In the genomic region with DNA sequence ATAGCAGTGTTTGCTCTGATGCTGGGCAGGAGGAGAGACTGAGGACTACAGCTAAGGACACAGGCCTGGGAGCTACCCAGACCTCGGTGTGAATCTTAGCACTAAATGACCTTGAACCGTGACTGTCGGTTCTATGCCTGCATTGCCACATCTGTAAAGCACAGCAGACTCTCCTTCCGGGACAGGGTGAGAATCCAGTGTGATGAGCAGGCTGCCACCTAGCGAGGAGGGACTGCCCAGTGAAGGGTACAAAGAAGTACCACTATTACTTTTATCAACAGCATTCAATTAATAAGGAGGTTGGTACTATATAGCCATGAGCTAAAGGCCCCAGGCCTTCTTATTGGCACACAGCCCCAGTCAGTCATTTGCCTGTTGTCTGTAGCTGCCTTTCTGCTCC, we compare ENCODE assay signal across 13 mouse cellular contexts.
A peak's percentile ranks its signal among the peaks of the same experiment; 100 is the strongest.
DNase-seq lines count a peak whose midpoint lies in the region; ATAC-seq and TF ChIP-seq lines count a peak whose summit lies in the region.
"Had no signal": no experiment of that assay in that cellular context is flagged by ENCODE, and none has a peak within 500 bp of the region (broad histone marks: within the 10 kb centered on the region; RNA-seq: fewer than 3 reads in every experiment).

No protein-coding gene starts in this region.

- ATAC-seq in intestine, postnatal 0 days, result no peak
- no peak for ATAC-seq in intestine, embryonic 15.5 days
- ATAC-seq in lung, embryonic 14.5 days (ENCODE audit: insufficient read depth), result no peak
- ATAC-seq in erythroblast, adult 5-6 weeks (replicated peaks; ENCODE audit: low FRiP score, poor library complexity, severe bottlenecking), result no peak

- H3K4me3 ChIP-seq in intestine, postnatal 0 days (ENCODE audit: low read depth, low read length), result no peak overlapping the region
- no peak overlapping the region for H3K4me3 ChIP-seq in intestine, embryonic 15.5 days (replicated peaks)
- no peak overlapping the region for H3K4me3 ChIP-seq in lung, embryonic 14.5 days (ENCODE audit: low read depth, low read length)
- H3K4me3 ChIP-seq in cortical plate, adult 2 months (ENCODE audit: insufficient read depth, low read length), result no peak overlapping the region
- H3K4me3 ChIP-seq: embryonic facial prominence, embryonic 13.5 days; left cerebral cortex, adult 2 months had no signal

- peaks cover 6% of the 10 kb centered on the region; the same call in 1 of the 2 replicates for H3K4me1 ChIP-seq in intestine, postnatal 0 days (replicated peaks; ENCODE audit: control insufficient read depth, insufficient read depth, low read length)
- H3K4me1 ChIP-seq in intestine, embryonic 15.5 days (replicated peaks), result peaks cover 9% of the 10 kb centered on the region; the same call in 1 of the 2 replicates
- H3K4me1 ChIP-seq in lung, embryonic 14.5 days (ENCODE audit: insufficient read depth), result no peaks in the 10 kb centered on the region
- peaks cover 3% of the 10 kb centered on the region; the same call in 1 of the 2 replicates for H3K4me1 ChIP-seq in cortical plate, adult 2 months (ENCODE audit: control insufficient read depth, insufficient read depth, low read length)

- H3K27me3 ChIP-seq in intestine, postnatal 0 days (replicated peaks; ENCODE audit: control insufficient read depth, insufficient read depth, low read length), result no peaks in the 10 kb centered on the region
- 0 out of 2 replicates have a peak, but pooled peaks cover 3% of the 10 kb centered on the region for H3K27me3 ChIP-seq in intestine, embryonic 15.5 days (replicated peaks)
- no peaks in the 10 kb centered on the region for H3K27me3 ChIP-seq in lung, embryonic 14.5 days (ENCODE audit: insufficient read depth, low read length)

- 0 out of 2 replicates have a peak overlapping the region, but pooled peaks have one; percentile 3 for H3K9ac ChIP-seq in intestine, postnatal 0 days (ENCODE audit: low read depth, low read length)
- no peak overlapping the region for H3K9ac ChIP-seq in intestine, embryonic 15.5 days
- H3K9ac ChIP-seq in lung, embryonic 14.5 days, result no peak overlapping the region
- H3K9ac ChIP-seq: embryonic facial prominence, embryonic 13.5 days had no signal

- WGBS in intestine, postnatal 0 days, result 59% methylated on average over 5 of the region's 5 CpGs
- 42% methylated on average over 5 of the region's 5 CpGs for WGBS in intestine, embryonic 15.5 days
- WGBS in lung, embryonic 14.5 days, result 36% methylated on average over 5 of the region's 5 CpGs

- TF ChIP-seq POLR2A in cortical plate, adult 2 months (IDR thresholded peaks at IDR 0.05; ENCODE audit: extremely low read depth, insufficient read depth, low read length), result no peak

- H3K4me2 ChIP-seq in intestine, postnatal 0 days (replicated peaks; ENCODE audit: low read depth), result no peak overlapping the region
- H3K4me2 ChIP-seq in intestine, embryonic 15.5 days (replicated peaks), result no peak overlapping the region
- H3K4me2 ChIP-seq in lung, embryonic 14.5 days, result no peak overlapping the region
- H3K4me2 ChIP-seq: embryonic facial prominence, embryonic 13.5 days; heart, embryonic 11.5 days had no signal

- no peaks in the 10 kb centered on the region for H3K36me3 ChIP-seq in intestine, postnatal 0 days (ENCODE audit: control insufficient read depth, insufficient read depth)
- H3K36me3 ChIP-seq in intestine, embryonic 15.5 days, result no peaks in the 10 kb centered on the region
- H3K36me3 ChIP-seq in lung, embryonic 14.5 days (ENCODE audit: insufficient read depth), result no peaks in the 10 kb centered on the region
- H3K36me3 ChIP-seq: embryonic facial prominence, embryonic 13.5 days had no signal

- TF ChIP-seq CTCF in intestine, postnatal 0 days (IDR thresholded peaks at IDR 0.05; ENCODE audit: low read depth), result peak; percentile 45
- peak; percentile 27; the same call in 1 of the 2 replicates for TF ChIP-seq CTCF in lung, embryonic 14.5 days (IDR thresholded peaks at IDR 0.05; ENCODE audit: low read depth)
- TF ChIP-seq CTCF in cortical plate, adult 2 months (IDR thresholded peaks at IDR 0.05; ENCODE audit: extremely low read depth, insufficient read depth, low read length), result 0 out of 2 replicates have a peak, but pooled peaks have one; percentile 14

- H3K9me3 ChIP-seq in intestine, postnatal 0 days (ENCODE audit: control insufficient read depth), result no peaks in the 10 kb centered on the region
- no peaks in the 10 kb centered on the region for H3K9me3 ChIP-seq in intestine, embryonic 15.5 days
- H3K9me3 ChIP-seq in lung, embryonic 14.5 days (ENCODE audit: low read depth, low read length), result no peaks in the 10 kb centered on the region
- H3K9me3 ChIP-seq: embryonic facial prominence, embryonic 13.5 days had no signal

- DNase-seq in lung, embryonic 14.5 days, result peak; percentile 32
- DNase-seq in lung, postnatal 14 days, result no peak
- DNase-seq in A20 (ENCODE audit: low read depth, low spot score), result peak; percentile 47
- DNase-seq in adrenal gland, postnatal 36 days, result no peak
- DNase-seq: cerebellum, adult 11-12 months; heart, postnatal 4 days had no signal

- H3K27ac ChIP-seq in intestine, postnatal 0 days (ENCODE audit: low read depth, low read length), result no peak overlapping the region
- no peak overlapping the region for H3K27ac ChIP-seq in intestine, embryonic 15.5 days
- no peak overlapping the region for H3K27ac ChIP-seq in lung, embryonic 14.5 days (ENCODE audit: low read depth)
- no peak overlapping the region for H3K27ac ChIP-seq in cortical plate, adult 2 months (ENCODE audit: insufficient read depth, low read length)
- H3K27ac ChIP-seq: embryonic facial prominence, embryonic 13.5 days; left cerebral cortex, adult 2 months had no signal

Comparison
In these comparisons a context has a peak if more than half of its experiments do, and no peak if none do; other contexts are left out.
1. DNase-seq: peak in lung, embryonic 14.5 days (single experiment) and A20 (single experiment); none in lung, postnatal 14 days (single experiment) and adrenal gland, postnatal 36 days (0 of 2).
2. Peak in every context shown above with its lines, with median percentiles within 50 percentile points of each other: CTCF ChIP-seq.